Mouse (Mus musculus): ENCODE measurements at regions not wholly inside any gene's neighbourhood (a gene's known extent, or its start where the extent isn't known, plus 50 kb on each side); places are given as distances from the start of the nearest gene placed in this dataset.
A peak's percentile ranks its signal among the peaks of the same experiment; 100 is the strongest.

DNA sequence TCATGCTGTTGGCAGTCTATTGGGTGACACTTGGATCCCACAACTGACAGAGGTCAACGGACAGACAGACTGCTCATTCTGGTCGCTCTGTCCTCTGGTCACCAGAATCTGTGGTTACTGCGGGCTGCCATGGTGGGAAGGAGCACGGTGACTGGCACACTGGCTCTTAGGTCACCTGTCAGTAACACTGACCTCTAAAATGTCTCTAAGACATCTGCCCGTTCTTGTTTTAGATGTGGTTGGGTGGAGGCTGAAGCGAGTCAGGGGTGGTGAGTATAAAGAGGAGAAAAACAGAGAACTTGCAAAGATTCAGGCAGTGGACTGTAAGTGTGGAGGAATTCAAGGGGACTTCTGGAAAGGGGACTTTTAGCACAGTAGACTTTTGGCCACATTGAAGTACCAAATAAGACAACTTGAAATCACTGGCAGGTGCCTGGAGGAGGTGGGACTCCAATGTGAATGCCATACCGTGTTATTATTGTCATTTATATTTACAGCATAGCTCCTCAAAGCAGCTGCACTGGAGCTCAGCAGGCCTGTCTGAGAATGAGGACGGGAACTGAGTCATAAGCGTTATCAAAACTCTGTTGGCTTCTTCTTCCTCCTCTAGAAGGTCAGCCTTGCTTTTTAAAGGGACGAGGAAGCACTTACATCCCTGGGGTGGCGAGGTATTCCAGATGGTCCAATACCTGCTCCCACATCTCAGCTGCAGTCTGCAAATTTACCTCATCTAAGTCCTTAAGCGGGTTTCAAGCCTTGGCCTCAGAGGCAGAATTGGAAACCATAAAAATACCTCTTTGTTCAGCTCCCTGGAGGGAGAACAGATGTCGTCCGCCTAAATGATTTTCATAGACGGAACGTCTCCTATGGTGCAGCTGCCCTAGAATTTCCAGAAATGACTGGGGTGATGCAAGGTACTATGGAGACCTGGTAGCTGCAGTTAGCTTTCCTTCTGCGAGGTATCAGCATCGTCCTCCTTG, 351.3 kb downstream of the Nuak1 start:
- no peak for DNase-seq (ENCODE audit: low spot score)

DNA sequence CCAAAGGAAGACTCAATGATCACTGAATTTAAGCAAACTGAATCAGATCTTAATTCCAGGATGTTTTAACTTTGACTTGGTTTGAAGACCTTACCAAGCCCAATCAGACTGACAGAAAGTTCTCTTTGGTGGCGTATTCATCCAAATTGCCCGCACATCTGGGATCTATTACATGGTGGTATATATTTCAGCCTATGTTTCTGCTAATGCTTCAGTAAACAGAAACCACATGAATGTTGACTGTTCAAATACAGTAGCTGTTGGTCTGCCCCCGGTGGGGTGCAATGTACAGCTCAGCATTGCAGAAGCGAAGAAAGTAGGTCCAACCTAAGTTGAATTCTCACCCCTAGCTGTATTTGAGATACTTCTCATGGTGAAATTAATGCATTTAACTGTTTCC, 346.5 kb downstream of the Nuak1 start:
- DNase-seq (ENCODE audit: low spot score) = no peak

DNA sequence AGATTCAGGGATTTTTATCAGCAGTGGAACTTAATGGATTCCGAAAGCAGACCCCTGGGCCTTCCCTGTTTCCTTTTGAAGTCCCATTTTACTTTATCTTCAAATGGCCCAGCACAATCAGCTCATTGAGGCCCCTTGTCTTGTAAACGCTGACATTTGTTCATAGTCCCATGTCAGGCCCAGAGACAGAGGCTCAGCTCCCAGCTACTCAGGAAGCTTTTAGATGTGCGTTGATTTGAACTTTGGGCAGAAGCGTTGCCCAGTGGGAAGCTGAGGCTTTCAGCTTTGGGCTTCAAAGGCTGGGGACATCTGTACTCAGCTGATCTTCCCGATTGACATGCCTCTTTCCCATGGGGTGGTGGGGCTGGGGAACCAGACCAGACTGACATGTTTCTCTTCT, 343.2 kb downstream of the Nuak1 start:
- no peak for DNase-seq (ENCODE audit: low spot score)

GRCm38 (mm10) chr10:84103985-84104384, 336.4 kb downstream of the Nuak1 start:
- DNase-seq (ENCODE audit: low spot score) = no peak

DNA sequence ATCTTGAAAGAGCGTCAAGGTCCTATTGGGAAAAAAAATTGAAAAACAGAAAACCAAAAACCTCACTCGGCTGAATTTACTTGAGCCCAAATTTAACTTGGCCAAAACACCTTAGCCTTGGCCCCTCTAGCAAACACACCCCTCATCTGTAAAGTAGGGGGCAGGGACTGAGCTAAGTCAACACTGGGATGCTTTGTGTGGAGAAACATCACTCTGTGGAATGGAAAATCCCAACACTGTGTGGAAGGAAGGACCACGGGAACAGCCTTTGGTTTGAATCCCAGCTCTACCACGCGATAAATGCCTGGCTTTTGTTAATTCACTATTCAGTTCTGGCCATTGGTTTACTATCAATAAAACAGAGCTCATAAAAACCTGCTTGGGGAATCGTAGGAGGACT, 335.8 kb downstream of the Nuak1 start:
- no peak for DNase-seq (ENCODE audit: low spot score)

DNA sequence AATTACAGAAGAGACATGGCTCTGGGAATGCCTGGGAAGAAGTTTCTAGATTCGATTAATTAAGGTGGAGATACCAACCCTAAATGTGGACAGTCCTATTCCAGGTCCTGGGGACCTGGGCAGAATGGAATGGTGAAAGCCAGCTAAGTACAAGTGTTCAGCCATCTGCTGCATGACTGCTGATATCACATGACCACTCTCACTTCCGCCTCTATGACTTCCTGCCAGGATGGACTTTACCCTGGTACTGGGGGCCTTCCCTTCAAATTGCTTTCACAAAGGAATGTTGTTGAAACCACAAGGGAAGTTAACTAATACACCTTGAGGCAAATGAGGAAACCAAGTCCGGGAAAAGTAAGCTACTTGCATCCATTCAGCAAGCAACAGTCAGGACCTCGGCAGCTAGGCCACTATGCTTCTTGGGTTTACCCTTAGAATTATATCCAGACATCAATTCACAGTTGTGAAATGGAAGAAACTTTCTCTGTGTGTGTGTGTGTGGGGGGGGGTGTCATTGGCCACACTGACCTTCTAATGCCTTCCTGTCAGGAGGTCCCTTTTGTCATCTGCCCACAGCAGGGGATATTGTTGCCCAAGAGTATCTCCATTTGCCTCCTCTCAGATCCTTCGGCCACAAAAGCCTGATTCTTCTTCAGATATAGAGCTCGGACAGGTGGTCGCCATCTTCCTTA, 330.6 kb downstream of the Nuak1 start:
- no peak for DNase-seq (ENCODE audit: low spot score)

GRCm38 (mm10) chr10:84110372-84110985, 329.9 kb downstream of the Nuak1 start:
- peak; percentile 25 for DNase-seq (ENCODE audit: low spot score)

DNA sequence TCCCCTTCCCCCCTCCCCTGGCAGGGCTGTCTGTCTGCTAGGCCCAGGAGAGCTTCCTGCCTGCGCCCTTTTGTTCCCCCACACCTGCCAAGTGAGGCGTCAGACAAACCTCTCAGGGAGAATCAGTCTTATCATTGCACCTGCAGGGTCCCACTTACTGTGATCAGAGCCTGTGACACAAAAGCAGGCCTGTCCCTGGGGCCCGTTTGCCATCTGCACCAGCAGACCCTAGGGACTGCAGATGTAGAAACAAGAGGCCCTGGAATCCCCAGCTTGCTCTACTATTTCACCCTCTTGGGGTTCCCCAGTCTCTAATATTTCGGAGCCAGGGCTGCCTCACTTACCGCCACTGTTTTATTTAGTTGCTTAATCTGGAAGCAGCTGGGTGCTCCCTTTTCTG, 328.9 kb downstream of the Nuak1 start:
- DNase-seq (ENCODE audit: low spot score) = no peak

DNA sequence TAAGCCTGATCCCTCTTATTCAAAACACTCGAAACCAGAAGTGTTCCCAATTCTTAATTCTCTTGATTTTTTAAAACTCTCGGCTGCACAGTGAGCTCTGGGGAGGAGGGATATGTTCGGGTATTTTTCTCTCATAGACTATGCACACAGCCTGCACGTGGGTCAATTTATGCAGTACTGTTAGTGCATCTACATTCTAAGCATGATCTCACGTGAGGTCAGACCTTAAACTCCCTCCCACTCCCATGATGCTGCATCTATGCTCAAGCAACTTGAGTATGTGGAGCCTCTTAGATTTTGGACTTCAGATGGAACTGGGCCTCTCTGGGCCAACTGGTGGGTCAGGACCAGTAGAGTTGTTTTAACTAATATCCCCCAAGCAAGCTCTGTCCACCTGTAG, 328.5 kb downstream of the Nuak1 start:
- no peak for DNase-seq (ENCODE audit: low spot score)

GRCm38 (mm10) chr10:84119952-84120550, 320.3 kb downstream of the Nuak1 start:
- no peak for DNase-seq (ENCODE audit: low spot score)

DNA sequence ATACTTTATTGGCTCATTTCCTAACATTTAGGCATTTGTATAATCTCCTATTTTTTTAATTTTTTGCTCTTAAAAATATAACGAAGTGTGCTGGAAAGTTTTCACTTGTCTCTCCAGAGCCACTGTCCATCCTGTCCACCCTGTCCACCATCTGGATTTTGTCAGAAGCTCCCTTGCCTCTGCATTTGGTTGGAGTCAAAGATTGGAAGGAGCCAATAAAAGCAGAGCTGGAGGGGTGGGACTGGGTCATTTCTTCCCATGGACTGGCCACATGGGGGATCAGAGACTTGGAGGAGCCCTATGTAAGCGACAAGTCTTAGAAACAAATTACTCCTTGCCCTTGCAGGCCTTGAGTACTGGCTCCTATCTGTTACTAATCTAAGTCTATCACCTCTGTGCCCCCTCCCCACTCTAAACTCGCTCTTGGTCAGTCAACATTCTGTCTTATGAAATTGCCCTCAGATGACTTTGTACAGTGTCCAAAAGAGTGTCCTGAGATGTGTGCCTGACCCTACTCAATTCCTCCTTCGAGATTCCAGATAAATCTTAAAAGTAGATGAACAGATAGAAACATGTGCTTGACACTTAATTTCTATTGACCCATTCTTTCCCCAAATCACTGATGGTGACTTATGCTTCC, 303.3 kb downstream of the Nuak1 start:
- DNase-seq (ENCODE audit: low spot score) = no peak

GRCm38 (mm10) chr10:84142741-84143454, 297.5 kb downstream of the Nuak1 start:
- no peak for DNase-seq (ENCODE audit: low spot score)

DNA sequence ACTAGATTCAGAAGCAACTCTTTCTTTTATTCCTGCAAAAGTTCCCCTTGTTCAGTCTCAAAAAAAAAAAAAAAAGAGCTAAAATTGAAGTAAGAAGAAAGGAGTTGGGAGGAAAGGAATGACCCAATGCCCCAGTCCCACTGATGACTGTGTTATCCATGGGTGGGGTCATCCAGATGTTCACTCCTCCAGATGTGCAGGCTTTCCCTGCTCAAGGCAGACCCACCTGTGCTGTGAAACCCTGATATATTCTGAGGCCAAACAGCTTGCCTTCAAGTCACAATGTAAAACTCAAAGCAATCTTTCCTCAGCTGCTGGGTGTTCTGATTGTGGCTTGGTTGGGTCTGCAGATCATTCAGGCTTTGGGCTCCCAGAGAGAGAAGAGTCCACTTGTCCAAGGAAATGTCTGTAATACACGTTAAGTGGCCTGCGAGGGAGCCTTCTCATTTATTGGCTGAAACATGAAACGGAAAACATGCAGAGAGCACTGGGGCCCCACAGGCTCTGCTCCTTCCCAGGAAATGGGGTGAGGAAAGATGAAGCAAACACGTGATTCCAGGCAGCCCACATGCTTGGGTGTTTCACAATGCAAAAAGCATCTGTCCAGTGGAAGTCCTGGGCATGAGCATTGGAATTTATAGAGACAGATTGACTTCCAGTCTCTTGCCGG, 296.6 kb downstream of the Nuak1 start:
- DNase-seq (ENCODE audit: low spot score) = peak; percentile 32

DNA sequence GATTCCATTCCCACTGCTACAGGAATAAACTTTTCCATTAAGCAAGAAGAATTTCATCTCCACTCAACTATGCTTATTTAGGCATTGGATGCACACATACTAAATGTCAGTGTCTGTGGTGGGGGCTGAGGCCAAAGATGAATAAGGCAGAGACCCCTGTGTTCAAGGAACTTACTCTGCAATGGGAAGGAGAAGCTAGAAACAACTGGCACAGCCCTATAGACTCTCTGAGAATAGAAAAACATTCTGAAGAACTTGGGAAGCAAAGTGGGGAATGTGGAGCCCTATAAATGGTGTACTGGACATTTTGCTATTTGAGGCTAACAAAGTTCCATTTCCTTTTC, 296.1 kb downstream of the Nuak1 start:
- DNase-seq (ENCODE audit: low spot score) = no peak

DNA sequence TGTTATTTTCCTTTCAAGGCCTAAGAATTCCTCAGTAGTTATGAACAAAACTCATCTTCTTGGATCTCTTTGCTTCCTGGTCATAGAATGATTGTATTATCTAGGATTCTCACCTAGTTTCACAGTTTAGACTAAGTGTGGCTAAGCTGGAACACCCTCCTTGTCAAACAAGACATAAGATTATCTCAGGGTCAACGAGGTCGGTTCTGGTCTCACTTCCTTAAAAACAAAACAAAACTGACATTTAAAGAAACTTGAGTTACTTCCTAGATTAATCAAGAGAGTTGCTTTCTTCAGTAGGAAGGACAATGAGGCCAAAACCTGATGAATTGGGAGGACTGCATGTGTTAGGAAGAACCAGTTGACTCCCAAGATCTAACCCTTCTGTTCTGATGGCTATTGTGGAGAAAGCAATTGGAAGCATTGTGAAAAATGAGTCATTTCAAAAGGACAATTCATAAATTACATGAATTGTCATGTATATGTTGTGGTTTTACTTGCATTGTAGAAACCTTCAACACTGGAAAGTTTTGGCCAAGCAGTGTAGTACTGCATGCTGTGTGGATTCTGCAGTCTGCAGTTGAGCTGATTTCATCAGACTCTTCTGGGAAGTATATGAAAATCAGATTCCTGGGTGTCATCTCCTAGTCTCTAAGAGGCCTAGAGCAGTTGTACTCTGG, 293.0 kb downstream of the Nuak1 start:
- no peak for DNase-seq (ENCODE audit: low spot score)

DNA sequence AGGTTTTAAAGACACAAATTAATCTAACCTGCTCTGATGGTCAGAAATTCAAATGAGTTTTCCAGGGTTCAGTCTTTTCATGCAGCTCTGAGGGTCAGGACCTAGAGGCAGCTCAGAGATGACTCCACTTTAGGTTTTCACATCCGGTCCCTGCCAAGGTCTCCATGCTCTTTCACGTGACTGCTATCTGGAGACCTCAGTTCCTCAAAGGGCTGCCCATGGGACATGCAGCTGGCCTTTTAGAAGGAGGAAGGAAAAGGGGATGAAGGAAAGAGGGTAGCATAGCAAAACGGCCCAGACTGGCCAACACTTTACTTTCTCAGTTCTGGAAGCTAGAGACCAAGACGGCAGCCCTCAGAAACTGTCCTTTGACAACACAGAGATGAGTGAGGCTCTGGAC, 276.6 kb downstream of the Nuak1 start:
- no peak for DNase-seq (ENCODE audit: low spot score)

DNA sequence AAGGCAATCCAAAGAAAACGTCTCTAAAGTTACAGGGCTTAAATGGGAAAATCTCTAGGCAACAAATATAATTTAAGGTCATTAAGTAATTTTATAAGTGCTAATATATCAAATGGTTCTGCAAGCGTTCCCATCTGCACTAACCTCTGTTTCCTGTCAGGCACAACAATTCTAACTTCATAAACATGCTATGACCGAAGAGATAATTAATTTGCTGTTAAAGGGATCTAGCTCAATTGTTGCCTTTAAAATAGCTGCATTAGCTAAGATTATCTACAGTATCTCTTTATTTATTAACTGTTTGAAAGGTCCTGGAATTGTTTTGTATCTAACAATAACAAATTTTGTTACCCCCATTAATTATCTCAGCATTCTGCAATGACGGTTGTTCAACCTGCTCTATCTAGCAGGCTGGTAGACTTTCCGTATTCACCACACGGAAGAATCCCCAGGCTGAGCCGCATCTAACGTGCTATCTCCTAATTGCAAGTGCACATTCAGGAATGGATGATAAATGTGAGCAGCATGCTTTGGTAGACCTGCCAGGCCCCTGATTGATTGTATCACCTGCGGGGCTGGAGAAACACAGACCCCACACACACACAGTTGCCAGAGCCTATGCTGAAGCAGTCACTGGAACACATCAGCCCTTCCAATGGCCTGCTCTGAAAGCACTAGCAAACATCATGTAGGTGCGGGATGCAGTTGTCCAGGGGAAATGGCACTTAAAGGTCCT, 274.4 kb downstream of the Nuak1 start:
- DNase-seq (ENCODE audit: low spot score) = no peak

GRCm38 (mm10) chr10:84166568-84166905, 273.9 kb downstream of the Nuak1 start:
- peak; percentile 43 for DNase-seq (ENCODE audit: low spot score)

- peak; percentile 68 for DNase-seq (ENCODE audit: low spot score)
Observed at GRCm38 (mm10) chr10:84172828-84173321, 267.5 kb downstream of the Nuak1 start.
